Mouse (Mus musculus) kidney, adult 2 months (tissue): ENCODE measurements at regions not wholly inside any gene's neighbourhood (a gene's known extent, or its start where the extent isn't known, plus 50 kb on each side); places are given as distances from the start of the nearest gene placed in this dataset.

Experiments used
- DNase-seq: peaks from one replicate; pipeline ENCODE4 v3.0.0; 2021
- H3K27ac ChIP-seq: fragments of 200-500 bp; 2 replicates; pipeline ENCODE4 v1.5.1; 2012; ENCODE audit warnings: low read depth, low read length, control low read depth, inconsistent platforms; ENCODE audit not compliant: insufficient read depth
- H3K27me3 ChIP-seq: fragments of 200-500 bp; replicated peaks from 2 replicates; pipeline ENCODE4 v1.6.1; 2012; ENCODE audit warnings: mild to moderate bottlenecking, moderate library complexity, low read length, inconsistent platforms; ENCODE audit not compliant: control insufficient read depth, insufficient read depth
- H3K36me3 ChIP-seq: fragments of 200-500 bp; 2 replicates; pipeline ENCODE4 v1.6.1; 2012; ENCODE audit warnings: mild to moderate bottlenecking, moderate library complexity, low read length, inconsistent platforms; ENCODE audit not compliant: control insufficient read depth, insufficient read depth
- H3K4me1 ChIP-seq: fragments of 200-500 bp; 2 replicates; pipeline ENCODE4 v1.6.1; 2011; ENCODE audit warnings: low read length; ENCODE audit not compliant: control insufficient read depth, insufficient read depth
- H3K4me3 ChIP-seq: fragments of 200-500 bp; 2 replicates; pipeline ENCODE4 v1.5.1; 2011; ENCODE audit warnings: mild to moderate bottlenecking, low read depth, low read length, control low read depth; ENCODE audit not compliant: insufficient read depth
- CTCF ChIP-seq: fragments of 200-500 bp; conservative IDR thresholded peaks from 2 replicates; pipeline ENCODE4 v1.5.1; 2011; ENCODE audit warnings: low read depth, mild to moderate bottlenecking, control low read depth, low read length, moderate library complexity, mixed read lengths; ENCODE audit not compliant: insufficient read depth, insufficient read length
- POLR2A ChIP-seq: fragments of 200-500 bp; IDR thresholded peaks from one replicate; pipeline ENCODE4 v1.6.1; 2011; ENCODE audit warnings: low read depth, low read length, control low read depth
- WGBS: fragments of 180-500 bp; shearing (Covaris S2); methylation state at CpG from one replicate; pipeline ENCODE4 v1.1.7; 2018; 5-methylcytosine and 5-hydroxymethylcytosine counted together

DNA sequence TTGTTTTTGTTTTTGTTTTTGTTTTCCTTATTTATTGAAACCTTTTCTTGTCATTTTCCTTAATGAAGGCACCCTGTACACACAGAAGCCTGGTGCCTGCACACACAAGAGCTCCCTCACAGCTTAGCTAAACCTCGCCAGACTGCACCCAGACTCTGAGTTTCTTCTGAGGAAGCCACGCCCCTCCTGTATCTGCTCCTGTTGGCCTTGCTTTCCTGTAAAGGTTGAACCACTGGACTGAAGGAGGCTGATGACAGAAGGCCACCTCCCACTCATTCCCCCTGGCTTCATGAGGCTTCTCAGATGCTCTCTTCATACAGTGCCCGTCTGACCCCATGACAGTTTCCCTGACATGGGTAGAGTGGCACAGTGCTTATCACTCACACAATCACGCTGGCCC is 97.2 kb upstream of the Slc34a2 start:
- 66% methylated on average over 4 of the region's 4 CpGs for WGBS
- Histone ChIP-seq H3K4me3 (no peak overlapping the region), H3K36me3 (no peaks in the 10 kb centered on the region), H3K4me1 (no peaks in the 10 kb centered on the region), H3K27me3 (no peaks in the 10 kb centered on the region), H3K27ac (no peak overlapping the region)
- no peak for DNase-seq
- TF ChIP-seq CTCF (no peak), POLR2A (no peak)

DNA sequence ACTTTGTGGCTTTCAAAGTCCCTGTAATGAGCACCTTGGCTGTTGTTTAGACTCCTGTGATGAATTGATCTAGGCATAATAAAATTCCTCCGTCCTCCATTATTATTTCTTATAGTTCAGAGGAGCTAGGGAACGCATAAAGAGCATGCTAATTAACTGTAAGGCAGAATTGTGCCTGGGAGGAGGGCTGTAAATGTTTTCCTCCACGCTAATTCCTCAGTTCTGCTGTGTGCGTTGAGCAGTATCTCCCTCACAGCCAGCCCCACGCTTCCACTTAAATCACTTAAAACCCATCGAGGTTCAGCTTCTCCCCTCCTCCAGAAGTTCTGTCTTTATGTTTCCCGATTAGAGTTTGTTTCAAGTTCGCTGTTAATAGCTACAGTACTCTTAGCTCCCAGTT is 84.0 kb upstream of the Slc34a2 start:
- H3K27me3 ChIP-seq: no peaks in the 10 kb centered on the region
- H3K27ac ChIP-seq: no peak overlapping the region
- H3K36me3 ChIP-seq: no peaks in the 10 kb centered on the region
- no peaks in the 10 kb centered on the region for H3K4me1 ChIP-seq
- no peak for TF ChIP-seq CTCF
- no peak for TF ChIP-seq POLR2A
- DNase-seq: no peak
- 31% methylated on average over 8 of the region's 8 CpGs for WGBS
- H3K4me3 ChIP-seq: no peak overlapping the region

DNA sequence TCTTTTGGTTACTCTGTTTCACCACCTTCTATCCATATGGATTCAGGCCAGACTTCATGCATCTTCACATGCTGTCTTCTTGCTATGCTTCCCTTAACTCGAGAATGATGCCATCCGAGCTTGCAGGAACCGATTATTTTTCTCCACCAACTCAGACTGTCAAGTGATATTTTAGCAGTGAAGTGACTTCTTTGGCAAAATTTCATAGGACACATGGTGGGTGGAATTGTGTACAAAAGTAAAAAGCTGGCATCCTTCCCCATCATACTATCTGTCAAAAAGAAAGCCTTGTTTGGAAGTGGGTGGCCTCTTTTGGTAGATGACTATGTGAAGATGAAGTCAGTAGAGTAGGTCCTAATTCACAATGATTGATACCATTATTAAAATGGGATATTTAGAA is 83.2 kb upstream of the Slc34a2 start:
- 83% methylated on average over 3 of the region's 3 CpGs for WGBS
- Histone ChIP-seq H3K4me3 (no peak overlapping the region), H3K27me3 (no peaks in the 10 kb centered on the region), H3K27ac (no peak overlapping the region), H3K36me3 (no peaks in the 10 kb centered on the region), H3K4me1 (no peaks in the 10 kb centered on the region)
- DNase-seq: no peak
- TF ChIP-seq CTCF (no peak), POLR2A (no peak)

DNA sequence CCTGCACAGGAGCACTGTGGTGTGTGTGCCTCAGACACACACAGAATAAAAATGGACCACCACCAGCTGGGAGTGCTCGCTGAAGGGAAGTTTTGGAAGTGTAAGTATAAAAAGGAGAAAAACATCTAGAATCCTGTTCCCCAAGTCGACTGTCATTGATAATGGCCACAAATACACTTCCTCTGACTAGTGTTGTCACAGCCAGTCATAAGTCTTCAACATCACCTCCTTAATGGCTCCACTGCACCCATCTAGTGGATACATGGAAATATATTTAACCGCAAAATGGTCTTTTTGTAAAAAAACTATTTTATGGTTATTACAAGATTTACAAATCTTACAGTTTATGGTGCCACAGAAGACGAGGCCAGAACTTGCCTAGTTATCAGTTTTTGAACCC is 73.7 kb upstream of the Slc34a2 start:
- no peak for TF ChIP-seq CTCF
- TF ChIP-seq POLR2A: no peak
- Histone ChIP-seq H3K4me3 (no peak overlapping the region), H3K4me1 (no peaks in the 10 kb centered on the region), H3K36me3 (no peaks in the 10 kb centered on the region), H3K27ac (no peak overlapping the region), H3K27me3 (no peaks in the 10 kb centered on the region)
- no peak for DNase-seq
- 75% methylated on average over 4 of the region's 4 CpGs for WGBS

DNA sequence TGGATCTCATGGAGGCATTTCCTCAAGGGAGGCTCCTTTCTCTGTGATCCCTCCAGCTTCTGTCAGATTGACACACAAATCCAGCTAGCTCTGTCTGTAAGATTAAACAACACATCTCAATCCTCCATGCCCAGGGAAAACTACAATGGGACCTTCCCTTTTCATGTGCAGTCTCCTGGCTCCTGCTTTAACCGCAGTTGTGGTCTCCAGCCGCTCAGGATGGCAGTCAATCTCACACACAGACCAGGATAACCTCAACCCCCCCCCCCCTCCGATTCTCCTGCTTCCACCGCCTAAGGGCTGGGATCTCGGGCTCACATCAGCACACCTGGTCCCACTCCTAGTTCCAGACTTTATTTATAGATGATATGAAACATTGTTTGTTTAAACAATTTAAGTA is 66.1 kb upstream of the Slc34a2 start:
- H3K36me3 ChIP-seq: no peaks in the 10 kb centered on the region
- TF ChIP-seq POLR2A: no peak
- TF ChIP-seq CTCF: no peak
- H3K27ac ChIP-seq: no peak overlapping the region
- no peak overlapping the region for H3K4me3 ChIP-seq
- WGBS: 66% methylated on average over 5 of the region's 5 CpGs
- no peak for DNase-seq
- peaks cover 7% of the 10 kb centered on the region; the same call in 1 of the 2 replicates for H3K4me1 ChIP-seq
- no peaks in the 10 kb centered on the region for H3K27me3 ChIP-seq

DNA sequence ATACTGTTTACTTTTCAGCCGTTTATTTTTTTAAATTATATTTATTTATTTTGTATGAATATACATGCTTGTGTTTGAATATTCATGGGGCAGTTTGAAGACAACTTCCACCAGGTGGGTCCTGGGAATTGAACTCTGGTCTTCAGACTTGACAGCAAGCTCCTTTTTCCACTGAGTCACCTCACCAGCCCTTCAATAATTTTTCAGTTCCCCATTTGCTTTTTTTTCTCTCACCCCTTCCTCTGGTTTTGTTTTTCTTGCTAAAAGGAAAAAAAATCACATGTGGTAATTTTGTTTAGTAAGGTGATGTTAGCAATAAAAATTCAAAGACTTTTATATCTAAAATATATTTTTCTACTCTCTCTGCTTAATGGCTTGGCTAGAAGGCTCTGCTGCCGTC is 64.9 kb upstream of the Slc34a2 start:
- 83% methylated on average over 2 of the region's 2 CpGs for WGBS
- no peak for TF ChIP-seq CTCF
- no peak for TF ChIP-seq POLR2A
- no peak for DNase-seq

DNA sequence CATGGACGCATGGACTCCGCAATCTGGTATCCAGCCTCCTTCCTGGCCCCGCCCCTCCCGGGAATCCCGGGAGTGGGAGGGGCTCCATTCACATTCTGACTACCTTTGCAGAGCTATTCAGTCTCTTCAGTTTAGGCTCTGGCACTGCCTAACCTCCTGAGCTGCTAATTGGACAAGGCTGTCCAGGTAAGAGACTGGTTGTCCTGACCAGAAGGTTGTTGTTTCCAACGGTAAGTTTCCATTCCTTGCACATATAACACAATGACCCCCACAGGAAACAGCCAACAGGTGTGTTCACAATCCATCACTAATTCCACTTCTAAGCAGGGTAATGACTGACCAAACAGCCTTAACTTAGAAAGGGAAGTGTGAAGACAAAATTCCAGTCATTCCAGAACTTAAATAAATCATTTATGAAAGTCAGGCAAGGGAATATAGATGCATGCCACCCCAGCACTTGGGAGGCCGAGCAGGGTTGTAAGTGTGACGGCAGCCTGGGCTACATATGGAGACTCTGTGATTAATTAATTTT is 62.3 kb upstream of the Slc34a2 start:
- no peak for TF ChIP-seq CTCF
- Histone ChIP-seq H3K36me3 (no peaks in the 10 kb centered on the region), H3K4me3 (no peak overlapping the region), H3K27me3 (no peaks in the 10 kb centered on the region), H3K27ac (peak overlapping the region; percentile 51), H3K4me1 (peaks cover 9% of the 10 kb centered on the region; the same call in 1 of the 2 replicates)
- peak; percentile 76 for DNase-seq
- WGBS: 16% methylated on average over 8 of the region's 8 CpGs

More for the DNA sequence above, 64.9 kb upstream of the Slc34a2 start:
- H3K4me3 ChIP-seq: no peak overlapping the region
- H3K27ac ChIP-seq: no peak overlapping the region
- H3K4me1 ChIP-seq: peaks cover 7% of the 10 kb centered on the region; the same call in 1 of the 2 replicates
- H3K27me3 ChIP-seq: no peaks in the 10 kb centered on the region
- H3K36me3 ChIP-seq: no peaks in the 10 kb centered on the region
